Mouse (Mus musculus): ENCODE data around the gene Adgrl4. TPM values are rescaled to one million over a fixed set of nuclear protein-coding genes. Genes with fewer than 3 reads are reported as not detected.
A peak's percentile ranks its signal among the peaks of the same experiment; 100 is the strongest.

Gene Adgrl4
- 10 to 100 TPM; 64.7 to 70.3 TPM for total RNA-seq (2021)
- long read RNA-seq, experiment 1, full-length matches to known transcripts: 11 of 18 reads
- long read RNA-seq, experiment 1, partial matches to known transcripts: 2 of 18 reads
- long read RNA-seq, experiment 1, other reads (novel, unspliced or antisense): 5 of 18 reads
- long read RNA-seq, experiment 2, full-length matches to known transcripts: 14 of 42 reads
- long read RNA-seq, experiment 2, partial matches to known transcripts: 18 of 42 reads
- long read RNA-seq, experiment 2, other reads (novel, unspliced or antisense): 10 of 42 reads

DNA sequence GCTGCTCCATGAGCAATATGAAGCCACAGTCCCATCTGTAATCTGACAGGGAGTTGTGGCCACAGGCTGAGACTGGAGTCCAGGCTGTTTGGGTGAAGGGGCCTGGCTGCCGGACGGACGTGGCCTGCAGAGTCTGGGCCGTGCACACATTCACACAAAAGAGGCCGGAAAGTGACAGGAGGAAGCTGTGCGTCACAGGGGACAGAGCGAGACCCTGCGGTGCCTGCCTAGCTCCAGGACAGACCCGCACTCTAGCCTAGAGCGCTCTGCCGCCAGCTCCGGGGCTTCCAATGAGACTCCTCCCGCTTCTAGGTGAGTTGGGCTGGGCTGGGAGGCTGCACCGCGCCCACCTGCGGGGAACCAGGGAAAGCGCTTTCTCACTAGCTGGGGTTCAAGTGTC, at the start of gene Adgrl4:
TSS of gene Adgrl4 (plus strand) at position 195 of the 400 bp plus-strand sequence.
- DNase-seq (ENCODE audit: low spot score in 2 of 2): peak; percentile 18 to 41

DNA sequence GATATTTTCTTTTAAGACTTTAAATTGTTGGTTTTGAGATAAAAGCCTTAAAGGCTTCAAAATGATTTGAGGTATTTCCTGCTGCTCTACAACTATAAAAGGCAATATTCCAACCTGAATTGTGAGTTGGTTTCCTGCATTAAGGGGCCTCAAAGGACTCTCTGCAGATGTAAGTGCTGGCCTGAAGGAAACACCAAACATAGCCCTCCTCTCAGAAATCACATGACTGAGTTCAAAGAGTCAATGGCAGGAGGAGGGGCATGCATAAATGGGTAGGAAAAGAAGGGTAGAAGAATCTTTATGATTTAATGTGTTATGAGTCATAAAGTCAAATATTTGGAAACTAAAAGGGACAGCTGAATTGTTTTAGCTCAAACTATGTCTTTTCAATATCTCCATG, 46.8 kb upstream of the Adgrl4 start:
- DNase-seq (ENCODE audit: low spot score in 2 of 2): no peak

DNA sequence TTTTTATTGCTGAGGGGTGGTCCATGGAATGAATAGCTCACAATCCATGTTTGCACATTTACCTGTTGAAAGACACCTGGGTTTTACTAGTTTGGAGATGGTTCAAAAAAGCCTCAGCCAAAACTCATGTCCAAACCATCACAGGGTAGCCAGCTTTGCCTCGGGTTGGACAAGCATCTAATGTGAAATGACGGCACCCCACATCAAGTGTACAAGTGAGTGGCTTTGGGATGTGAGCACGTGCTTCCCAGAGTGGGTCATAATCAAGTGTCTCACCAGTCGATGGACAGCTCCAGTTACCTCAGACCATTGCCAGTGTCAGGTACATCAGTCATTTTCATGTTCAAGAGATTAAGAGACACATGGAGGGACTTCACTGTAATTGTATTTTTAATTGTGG, 44.8 kb upstream of the Adgrl4 start:
- DNase-seq (ENCODE audit: low spot score in 2 of 2): no peak

DNA sequence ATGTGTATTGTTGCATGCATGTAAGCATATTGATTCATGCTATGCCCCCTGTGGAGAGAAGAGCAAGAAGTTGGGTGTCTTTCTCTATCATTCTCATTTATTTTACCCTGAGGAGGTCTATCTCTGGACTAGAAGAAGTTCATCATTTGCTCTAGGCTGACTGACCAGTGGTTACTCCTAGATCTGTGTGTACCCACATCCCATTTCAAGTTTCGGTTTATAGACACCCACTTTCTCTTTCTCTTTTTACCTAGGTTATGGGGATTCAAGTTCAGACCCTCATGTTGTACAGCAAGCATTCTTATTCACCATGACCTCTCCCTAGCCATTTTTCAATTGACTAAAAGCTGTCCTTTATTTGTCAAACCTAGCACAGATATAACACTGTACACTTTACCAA, 44.4 kb upstream of the Adgrl4 start:
- no peak for DNase-seq (ENCODE audit: low spot score in 2 of 2)

DNA sequence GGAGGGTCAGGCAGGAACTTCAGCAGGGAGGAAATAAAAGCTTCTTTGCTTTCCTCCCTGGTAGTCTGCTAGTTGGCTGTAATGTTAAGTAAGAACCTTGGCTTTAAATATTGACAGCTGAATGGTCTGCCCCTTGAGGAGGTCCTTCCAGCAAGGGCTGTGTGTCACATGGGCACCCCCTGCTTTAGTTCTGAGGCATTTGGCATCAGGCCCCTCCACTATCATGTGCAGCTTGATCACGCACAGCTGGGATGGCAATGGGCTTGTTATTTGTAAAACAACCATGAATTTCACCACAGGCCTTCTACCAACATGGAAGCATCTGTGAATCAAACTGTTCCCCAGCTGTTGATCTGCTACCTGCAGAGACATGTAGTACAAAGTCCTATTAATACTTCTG, 38.4 kb upstream of the Adgrl4 start:
- DNase-seq (ENCODE audit: low spot score in 2 of 2): no peak

DNA sequence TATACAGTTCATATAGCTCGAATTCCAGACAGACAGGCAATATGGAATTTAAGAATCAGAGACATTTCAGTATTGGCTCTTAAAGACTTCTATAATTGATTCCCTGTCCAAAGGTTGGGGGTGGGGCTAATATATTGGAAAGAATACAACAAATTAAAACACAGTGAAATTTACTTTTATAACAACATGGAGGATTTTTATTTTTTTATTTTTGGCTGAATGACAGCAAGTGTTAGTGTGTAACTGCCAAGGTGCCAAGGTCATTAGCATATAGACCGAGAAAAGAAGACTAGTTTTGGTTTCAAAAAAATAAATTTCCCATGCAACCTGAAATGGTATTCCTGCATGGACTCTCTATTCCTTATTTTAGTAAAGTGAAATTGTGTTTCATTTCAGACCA, 26.7 kb upstream of the Adgrl4 start:
- DNase-seq (ENCODE audit: low spot score in 2 of 2): no peak

DNA sequence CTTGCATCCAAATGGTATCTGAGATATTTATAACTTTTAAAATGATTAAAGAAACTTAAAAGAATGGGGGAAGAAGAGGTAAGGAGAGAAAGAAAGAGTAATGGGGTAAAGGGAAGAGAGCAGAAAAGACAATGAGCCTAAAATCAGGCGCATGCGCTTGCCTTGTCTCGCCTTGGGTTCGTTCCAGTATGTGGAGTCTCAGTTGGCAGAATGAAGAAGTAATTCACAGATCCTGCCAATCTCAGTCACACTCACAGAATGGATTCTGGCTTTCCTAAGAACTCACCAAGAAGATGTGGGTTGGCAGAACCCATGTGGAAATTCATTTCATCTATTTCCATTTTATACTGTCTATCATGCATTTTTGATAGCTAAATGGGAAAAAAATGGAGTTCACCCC, 26.2 kb upstream of the Adgrl4 start:
- DNase-seq (ENCODE audit: low spot score in 2 of 2): no peak

DNA sequence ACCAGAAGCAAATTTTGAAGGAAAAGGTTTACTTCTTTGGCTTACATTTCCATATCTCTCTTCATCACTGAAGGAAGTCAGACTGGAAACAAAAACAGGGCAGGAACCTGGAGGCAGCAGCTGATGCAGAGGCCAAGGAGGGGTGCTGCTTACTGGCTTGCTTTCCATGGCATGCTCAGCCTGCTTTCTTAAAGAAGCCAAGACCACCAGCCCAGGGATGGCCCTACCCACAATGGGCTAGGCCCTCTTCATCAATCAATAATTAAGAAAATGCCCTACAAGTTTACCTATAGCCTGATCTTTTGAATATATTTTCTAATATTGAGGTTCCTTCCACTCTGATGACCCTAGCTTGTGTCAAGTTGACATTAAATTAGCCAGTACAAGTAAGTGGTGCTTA, 20.8 kb upstream of the Adgrl4 start:
- no peak for DNase-seq (ENCODE audit: low spot score in 2 of 2)

DNA sequence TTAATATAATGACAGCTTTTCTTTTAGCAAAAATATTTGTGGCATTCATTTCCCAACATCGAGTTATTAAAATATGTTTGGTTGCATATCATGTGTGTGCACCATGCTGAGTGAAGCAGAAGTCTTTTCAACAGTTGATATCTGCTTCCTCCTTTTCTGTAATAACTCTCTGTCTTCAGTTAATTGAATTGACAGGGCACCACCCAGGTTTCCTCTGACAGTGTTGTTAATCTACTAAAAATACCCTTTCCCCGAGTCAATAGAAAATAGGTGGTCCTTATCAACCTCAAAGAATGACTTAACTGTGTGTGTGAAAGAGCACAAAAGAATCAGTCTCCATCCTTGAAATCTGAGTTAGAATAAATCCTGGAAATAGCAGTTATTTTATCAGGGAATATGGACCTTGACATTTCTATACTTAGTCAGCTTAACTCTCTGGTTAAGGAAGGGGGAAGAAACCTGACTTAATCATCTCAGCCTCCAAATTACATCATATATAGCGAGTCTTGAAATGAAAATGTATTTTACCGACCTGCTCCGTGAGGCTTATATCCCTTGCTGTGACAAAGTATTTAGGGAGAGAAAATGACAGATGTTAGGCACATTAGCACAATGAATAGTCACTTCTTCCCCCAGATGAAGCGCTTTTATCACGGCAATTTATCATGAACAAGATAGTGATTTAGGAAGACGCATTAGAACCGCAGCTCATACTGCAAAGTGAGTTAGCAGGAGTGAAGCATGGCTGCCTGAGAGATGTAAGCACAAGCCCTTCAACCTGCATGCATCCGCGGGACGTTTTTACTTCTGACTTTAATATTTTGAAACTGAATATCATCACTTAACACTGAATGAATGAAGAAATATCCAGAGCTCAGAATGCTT, 19.8 kb upstream of the Adgrl4 start:
- peak in 1 of 2 experiments; percentile 22 for DNase-seq (ENCODE audit: low spot score in 2 of 2)

DNA sequence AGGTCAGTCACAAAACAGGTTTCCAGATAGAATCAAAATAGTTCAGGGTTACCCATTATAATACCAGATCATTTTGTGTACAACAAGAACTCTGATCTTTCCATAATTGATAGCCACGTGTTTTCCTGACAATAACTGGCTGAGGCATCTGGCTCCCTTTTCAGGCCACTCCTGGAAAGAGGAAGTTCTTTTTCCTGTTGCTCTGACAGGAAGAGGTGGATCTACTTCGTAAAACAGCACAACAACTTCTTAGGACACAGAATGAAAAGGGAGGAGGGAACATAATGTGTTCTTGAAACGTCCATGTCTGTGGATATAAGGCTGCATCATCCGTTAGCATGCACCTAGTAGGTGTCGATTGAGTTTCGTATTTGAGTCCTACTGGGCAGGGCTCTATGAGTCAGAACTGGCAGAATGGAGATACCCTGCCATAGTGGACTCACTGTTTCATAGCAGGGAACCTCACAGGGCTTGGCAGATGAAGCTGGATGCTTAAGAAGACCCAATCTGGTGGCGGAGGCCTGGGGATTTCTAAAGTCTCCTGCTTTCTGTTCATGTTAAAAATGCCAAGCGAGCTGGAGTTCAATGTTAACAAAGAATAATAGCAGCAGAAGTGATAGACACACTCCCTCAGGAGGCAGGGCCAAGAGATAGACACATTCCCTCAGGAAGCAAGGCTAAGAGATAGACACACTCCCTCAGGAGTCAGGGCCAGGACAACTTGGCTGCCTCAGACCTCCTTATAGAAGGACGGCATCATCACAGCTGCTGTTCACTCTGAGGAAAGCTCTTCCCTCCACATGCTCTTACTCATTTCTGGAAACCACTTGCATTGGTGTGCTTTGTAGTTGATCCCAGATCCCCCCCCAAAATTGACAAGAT, 13.1 kb upstream of the Adgrl4 start:
- DNase-seq (ENCODE audit: low spot score in 2 of 2): no peak

DNA sequence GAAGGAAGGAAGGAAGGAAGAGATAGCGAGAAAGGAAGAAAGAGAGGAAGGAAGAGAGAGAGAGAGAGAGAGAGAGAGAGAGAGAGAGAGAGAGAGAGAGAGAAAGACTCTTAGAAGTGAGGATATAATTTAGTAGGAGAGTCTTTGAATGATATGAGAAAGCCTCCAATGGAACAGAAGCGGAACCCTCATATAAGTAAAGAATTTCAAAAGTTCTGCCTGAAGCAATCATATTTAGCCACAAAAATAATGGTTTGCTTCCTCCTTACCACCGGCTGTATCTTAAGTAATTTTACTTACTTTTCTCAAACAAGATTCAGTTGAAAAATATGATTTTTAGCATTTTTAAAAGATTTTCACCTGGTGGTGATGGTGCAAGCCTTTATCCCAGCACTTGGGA, 7.6 kb upstream of the Adgrl4 start:
- no peak for DNase-seq (ENCODE audit: low spot score in 2 of 2)

DNA sequence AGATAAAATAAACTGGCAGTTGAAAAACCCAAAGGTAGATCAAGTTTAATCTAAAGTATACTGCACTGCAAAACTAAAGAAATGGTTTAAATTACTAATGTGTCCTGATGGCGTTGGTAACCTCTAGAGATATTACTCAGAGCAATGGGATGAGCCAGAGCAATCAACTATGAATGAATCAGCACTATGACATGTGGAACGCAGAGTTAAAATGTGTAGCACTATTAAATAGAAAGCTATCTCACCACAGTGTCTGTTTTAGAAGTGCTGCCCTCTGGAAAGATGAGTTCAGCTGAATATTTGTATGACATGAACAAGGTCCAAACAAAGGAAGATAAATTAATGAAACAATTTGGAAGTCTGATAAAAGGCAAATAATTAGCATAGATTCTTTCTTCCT, 6.2 kb upstream of the Adgrl4 start:
- DNase-seq (ENCODE audit: low spot score in 2 of 2): no peak

DNA sequence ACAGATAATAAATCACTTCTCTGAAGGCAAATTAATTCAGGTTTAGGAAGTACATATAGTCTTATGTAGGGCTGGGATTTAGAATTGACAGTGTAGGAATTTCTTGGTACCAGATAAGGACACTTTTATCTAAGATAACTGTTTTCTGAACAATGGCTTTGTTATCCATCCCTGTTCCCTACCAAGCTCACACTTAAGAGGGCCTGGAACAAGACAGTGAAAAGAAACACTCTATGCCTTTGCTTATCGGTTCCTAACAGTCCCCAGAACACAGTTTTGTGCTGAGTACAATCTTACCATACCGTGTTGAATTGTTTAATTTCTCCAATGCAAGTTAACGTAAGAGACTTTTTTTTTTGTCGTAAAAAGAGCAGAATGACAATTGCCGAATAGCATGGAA, 677 bp downstream of the Adgrl4 start:
- DNase-seq (ENCODE audit: low spot score in 2 of 2): no peak

DNA sequence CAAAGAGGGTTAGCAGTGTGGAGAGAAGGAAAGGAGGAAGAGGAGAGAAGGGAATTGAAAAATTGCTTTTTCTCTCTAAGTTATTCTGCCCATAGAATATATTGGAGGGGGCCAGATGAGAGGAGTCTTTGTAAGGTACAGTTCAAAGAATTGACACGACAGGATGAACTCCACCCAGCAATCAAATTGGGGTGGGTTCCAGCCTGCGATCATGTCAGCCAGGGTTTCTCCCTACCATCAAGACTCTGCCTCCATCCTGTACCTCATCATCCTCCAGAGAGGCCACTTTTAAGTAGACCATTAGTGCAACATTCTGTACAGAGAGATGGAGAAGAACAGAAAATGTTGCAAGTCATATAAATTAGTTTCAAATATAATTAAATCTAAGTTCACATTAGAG, 2.3 kb downstream of the Adgrl4 start:
- no peak for DNase-seq (ENCODE audit: low spot score in 2 of 2)

DNA sequence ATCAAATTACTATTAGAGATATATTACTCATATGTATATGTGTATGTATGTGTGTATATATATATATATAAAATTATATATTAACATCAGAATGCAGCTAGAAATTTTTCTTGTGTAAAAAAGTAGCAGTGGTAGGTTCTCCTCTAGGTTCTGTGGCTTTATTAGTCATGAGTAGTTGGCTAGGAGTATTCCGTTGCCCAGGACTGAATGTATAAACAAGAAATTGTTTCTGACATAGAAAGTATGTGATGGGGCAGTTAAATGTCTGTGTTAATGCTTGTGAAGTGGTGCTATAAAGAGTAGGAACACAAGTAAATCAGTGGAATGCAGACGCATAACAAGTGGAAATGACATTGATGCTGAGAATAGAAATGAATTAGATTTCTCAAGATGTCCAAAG, 4.3 kb downstream of the Adgrl4 start:
- no peak for DNase-seq (ENCODE audit: low spot score in 2 of 2)

DNA sequence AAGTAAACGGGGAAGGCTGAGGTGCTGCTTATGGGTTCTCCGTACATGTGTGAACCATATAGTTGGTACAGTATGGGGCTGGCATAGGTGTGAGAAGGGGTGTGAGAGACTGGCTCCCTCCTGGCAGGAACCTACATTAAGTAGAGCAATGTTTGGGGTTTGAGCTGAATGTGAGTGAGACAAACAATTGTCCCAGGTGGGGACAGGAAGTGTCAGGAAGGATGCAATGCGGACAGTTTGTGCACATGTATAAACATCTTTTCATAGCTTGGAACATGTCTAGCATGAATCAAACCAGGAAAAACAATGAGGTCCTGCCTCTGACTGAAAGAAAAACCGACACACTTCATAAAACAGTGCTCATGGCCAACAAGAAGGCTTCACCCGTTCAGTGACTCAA, 5.8 kb downstream of the Adgrl4 start:
- no peak for DNase-seq (ENCODE audit: low spot score in 2 of 2)

DNA sequence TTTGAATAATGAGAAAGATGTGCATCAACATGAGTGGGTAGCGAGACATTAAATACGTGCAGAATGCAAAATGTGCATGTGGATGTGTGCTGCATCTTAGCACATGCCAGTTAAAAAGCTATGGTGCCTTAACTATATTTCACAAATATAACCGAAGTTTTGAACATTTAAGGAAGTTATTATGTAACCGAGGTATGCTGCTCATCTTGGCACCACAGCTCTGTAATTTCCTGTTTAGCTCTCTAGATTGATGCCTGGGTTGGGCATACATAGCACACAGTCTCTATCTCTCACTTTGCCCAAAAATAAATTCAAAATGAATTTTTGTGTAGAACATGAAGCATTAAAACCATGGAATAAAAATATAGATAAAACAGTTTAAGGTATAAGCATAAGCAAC, 6.6 kb downstream of the Adgrl4 start:
- DNase-seq (ENCODE audit: low spot score in 2 of 2): no peak

DNA sequence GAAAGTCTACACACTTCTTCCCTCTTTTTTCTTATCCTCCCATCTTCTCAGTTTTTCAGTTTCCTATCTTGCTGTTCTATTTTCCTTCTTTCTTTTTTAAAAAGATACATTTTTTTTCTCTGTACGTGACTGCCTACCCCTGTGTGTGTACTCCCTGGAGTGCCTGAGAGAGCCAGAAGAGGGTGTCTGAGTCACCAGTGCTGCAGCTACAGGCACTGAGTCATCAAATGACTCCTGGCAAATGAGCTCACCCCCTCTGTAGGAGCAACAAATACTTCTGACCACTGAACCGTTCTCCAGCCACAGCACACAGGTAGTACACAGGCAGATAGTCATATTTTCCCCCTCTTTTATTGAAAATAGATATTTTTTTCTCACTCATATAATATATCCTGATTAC, 8.2 kb downstream of the Adgrl4 start:
- DNase-seq (ENCODE audit: low spot score in 2 of 2): no peak

DNA sequence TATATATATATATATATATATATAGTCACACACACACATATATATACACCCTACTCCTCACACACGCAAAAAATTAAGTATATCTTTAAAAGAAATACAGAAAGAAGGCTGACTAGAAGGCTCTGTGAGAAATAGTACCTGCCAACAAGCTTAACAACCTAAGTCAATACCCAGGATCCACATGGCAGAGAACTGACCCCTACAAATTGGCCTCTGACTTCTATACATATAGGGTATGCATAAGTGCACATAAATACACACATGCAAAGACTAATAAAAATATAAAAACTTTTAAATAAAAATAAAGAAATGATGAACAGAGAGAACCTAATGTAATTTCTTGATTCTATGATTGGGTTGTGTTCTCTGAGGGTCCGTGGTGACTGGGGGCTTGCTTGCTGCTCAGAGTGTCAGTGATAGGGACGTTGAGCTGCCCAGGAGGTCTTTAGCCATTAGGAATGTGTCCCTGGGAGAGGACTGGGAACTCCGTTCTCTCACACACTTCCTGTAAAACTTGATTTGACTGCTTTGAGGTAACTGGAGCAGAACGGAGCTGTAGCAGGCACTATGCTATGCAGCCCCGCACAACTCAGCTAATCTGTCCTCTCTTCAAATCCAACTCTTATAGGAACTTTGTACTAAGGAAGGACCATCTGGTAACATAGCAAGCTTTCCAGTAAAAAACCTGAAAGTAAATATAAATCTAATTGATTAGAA, 17.5 kb downstream of the Adgrl4 start:
- no peak for DNase-seq (ENCODE audit: low spot score in 2 of 2)

DNA sequence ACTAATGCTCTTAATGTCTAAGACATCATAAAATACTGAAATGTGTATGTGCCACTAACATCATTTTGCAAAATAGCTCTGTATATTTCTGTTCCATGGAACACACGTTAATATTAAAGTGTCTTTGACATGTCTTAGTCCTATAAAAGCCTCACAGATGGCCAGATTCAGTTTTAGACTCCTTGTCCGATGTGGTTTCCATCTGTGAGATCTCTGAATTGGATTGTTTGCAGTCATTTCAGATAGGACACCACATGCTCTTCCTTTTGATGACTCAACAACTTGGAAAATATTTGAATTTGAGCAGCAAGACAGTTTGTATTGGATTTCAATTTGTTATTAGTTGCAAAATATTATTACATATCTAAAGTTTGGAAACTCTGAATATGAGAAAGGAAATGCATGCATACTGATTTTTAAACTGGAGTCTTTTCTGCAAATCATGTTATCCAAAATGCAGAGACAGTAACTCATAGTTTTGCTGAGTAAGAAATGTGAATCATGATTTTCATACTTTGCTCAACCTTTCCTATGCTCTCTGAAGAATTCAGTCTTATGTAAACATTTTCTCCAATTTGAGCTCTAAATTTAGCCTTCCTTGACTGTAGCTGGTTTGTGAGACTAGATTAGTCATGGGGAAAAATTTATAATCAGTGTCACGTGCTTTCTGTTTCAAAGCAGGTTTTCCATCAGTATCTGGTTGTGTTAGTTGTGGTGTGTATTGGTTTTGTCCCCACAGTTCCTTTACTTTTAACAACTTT, 21.9 kb downstream of the Adgrl4 start:
- no peak for DNase-seq (ENCODE audit: low spot score in 2 of 2)

Data from adrenal gland, adult 18-20 months (tissue).